Mouse (Mus musculus) forebrain, embryonic 16.5 days (tissue): ENCODE measurements at regions not wholly inside any gene's neighbourhood (a gene's known extent, or its start where the extent isn't known, plus 50 kb on each side); places are given as distances from the start of the nearest gene placed in this dataset.
A peak's percentile ranks its signal among the peaks of the same experiment; 100 is the strongest.

ENCODE experiments used
- ATAC-seq: fragments of 200-750 bp; cut with Nextera tagmentation; 2 replicates; pipeline ENCODE4 v1.8.0; 2017; ENCODE audit warnings: mild to moderate bottlenecking, moderate library complexity
- H3K27ac ChIP-seq: fragments of 300-500 bp; sonication (generic); 2 replicates; pipeline ENCODE4 v1.5.1; 2014; ENCODE audit warnings: low read length, control low read depth
- H3K27me3 ChIP-seq: fragments of 300-500 bp; sonication (generic); replicated peaks from 2 replicates; pipeline ENCODE4 v1.6.1; 2014; ENCODE audit warnings: low read length; ENCODE audit not compliant: control insufficient read depth, insufficient read depth
- H3K36me3 ChIP-seq: fragments of 300-500 bp; sonication (generic); 2 replicates; pipeline ENCODE4 v1.6.1; 2014; ENCODE audit not compliant: control insufficient read depth, insufficient read depth
- H3K4me1 ChIP-seq: fragments of 300-500 bp; sonication (generic); replicated peaks from 2 replicates; pipeline ENCODE4 v1.6.1; 2014; ENCODE audit warnings: low read length; ENCODE audit not compliant: control insufficient read depth, insufficient read depth
- H3K4me2 ChIP-seq: fragments of 300-500 bp; sonication (generic); 2 replicates; pipeline ENCODE4 v1.6.1; 2014; ENCODE audit warnings: mild to moderate bottlenecking, low read length, control low read depth
- H3K4me3 ChIP-seq: fragments of 300-500 bp; sonication (generic); replicated peaks from 2 replicates; pipeline ENCODE4 v1.5.1; 2014; ENCODE audit warnings: mild to moderate bottlenecking, low read length, control low read depth
- H3K9ac ChIP-seq: fragments of 300-500 bp; sonication (generic); replicated peaks from 2 replicates; pipeline ENCODE4 v1.6.1; 2014; ENCODE audit warnings: low read depth, low read length, control low read depth
- H3K9me3 ChIP-seq: fragments of 300-500 bp; sonication (generic); 2 replicates; pipeline ENCODE4 v1.6.1; 2016; ENCODE audit warnings: low read length; ENCODE audit not compliant: control insufficient read depth
- WGBS: fragments of 180-500 bp; shearing (Covaris S2); extraction: QIAGEN DNeasy Blood & Tissue Kit; methylation state at CpG from one replicate; pipeline ENCODE4 v1.1.7; 2014; 5-methylcytosine and 5-hydroxymethylcytosine counted together

- 91% methylated on average over 3 of the region's 3 CpGs for WGBS
- no peaks in the 10 kb centered on the region for H3K27me3 ChIP-seq
- no peak overlapping the region for H3K4me3 ChIP-seq
- H3K36me3 ChIP-seq = no peaks in the 10 kb centered on the region
- H3K9ac ChIP-seq = no peak overlapping the region
- ATAC-seq = no peak
- H3K4me1 ChIP-seq = no peaks in the 10 kb centered on the region
- no peaks in the 10 kb centered on the region for H3K9me3 ChIP-seq
- H3K4me2 ChIP-seq = no peak overlapping the region
- H3K27ac ChIP-seq = no peak overlapping the region
Measured at GRCm38 (mm10) chr3:60266666-60267415, 185.2 kb downstream of the Sucnr1 start.

DNA sequence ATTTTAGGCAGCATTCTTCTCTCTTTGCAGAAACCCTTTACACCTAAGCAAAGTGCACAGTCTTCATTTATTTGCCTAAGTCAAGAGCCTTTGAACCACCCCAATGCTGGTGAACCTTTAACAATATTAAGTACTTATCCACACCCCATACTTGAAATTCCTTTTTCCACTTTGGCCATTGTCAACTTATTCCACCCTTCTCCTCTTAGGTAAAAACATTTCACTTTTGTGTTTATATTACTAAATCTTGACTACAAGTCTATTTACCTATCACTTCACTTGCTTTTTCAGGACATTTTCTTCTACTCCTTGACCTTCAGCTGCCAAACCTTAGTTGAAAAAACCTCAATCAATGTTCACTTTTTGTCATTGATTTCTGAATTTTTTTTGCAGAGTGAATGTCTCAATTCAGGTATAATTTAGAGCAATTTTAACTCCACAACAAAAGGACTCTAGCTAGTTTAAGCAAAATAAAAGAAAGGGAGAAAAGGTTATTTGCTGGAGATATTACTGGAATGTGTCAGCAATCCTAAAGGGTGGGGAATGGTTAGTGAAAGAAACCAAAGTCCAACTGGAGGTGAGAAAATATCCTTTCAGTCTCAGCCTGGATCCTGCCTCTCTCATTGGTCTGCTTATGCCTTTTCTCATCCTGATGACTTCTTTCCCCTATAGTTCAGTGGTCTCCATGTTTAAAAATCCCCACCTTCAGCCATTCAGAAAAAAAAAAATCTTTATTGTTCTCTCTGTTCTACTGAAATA lies 185.9 kb downstream of the Sucnr1 start:
- Histone ChIP-seq H3K4me1 (no peaks in the 10 kb centered on the region), H3K27me3 (no peaks in the 10 kb centered on the region), H3K4me3 (no peak overlapping the region), H3K27ac (no peak overlapping the region), H3K9ac (no peak overlapping the region), H3K36me3 (no peaks in the 10 kb centered on the region), H3K9me3 (no peaks in the 10 kb centered on the region), H3K4me2 (no peak overlapping the region)
- no peak for ATAC-seq

GRCm38 (mm10) chr3:60270463-60270862 lies 188.8 kb downstream of the Sucnr1 start:
- H3K4me1 ChIP-seq = no peaks in the 10 kb centered on the region
- no peak overlapping the region for H3K4me3 ChIP-seq
- H3K27ac ChIP-seq = no peak overlapping the region
- H3K9me3 ChIP-seq = no peaks in the 10 kb centered on the region
- no peak overlapping the region for H3K9ac ChIP-seq
- WGBS = 84% methylated on average over 1 of the region's 1 CpGs
- H3K4me2 ChIP-seq = no peak overlapping the region
- no peak for ATAC-seq
- no peaks in the 10 kb centered on the region for H3K36me3 ChIP-seq
- no peaks in the 10 kb centered on the region for H3K27me3 ChIP-seq

- Histone ChIP-seq H3K9ac (no peak overlapping the region), H3K4me3 (no peak overlapping the region), H3K27ac (no peak overlapping the region), H3K4me1 (no peaks in the 10 kb centered on the region), H3K4me2 (no peak overlapping the region), H3K27me3 (no peaks in the 10 kb centered on the region), H3K36me3 (no peaks in the 10 kb centered on the region), H3K9me3 (no peaks in the 10 kb centered on the region)
- 42% methylated on average over 1 of the region's 1 CpGs for WGBS
- peak; percentile 81 for ATAC-seq
Measured at GRCm38 (mm10) chr3:60273744-60274143, 192.1 kb downstream of the Sucnr1 start.

DNA sequence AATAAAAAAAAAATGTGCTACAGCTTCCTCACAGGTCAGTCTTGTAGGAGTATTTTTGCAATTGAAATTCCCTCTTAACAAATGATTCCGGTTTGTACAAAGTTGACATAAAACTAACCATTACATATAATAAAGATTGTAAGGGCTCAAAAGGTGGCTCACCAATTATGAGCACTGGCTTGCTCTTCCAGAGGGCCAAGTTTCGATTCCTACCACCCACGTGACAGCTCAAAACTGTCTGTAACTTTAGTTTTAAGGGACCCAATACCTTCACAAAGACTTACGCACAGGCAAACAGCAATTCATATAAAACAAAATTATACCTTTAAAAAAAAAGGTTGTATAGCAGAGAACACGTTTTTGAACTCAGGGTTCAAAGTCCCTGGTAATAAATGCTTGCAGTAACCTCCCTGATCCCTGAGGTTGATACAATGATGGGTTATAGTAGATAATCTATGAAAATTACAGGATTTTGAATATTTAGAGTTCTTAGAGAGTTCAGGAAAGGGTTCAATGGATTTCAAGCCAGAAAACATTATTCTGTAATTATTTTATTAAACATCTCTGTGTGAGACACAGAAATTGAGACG lies 193.7 kb downstream of the Sucnr1 start:
- no peaks in the 10 kb centered on the region for H3K4me1 ChIP-seq
- H3K27me3 ChIP-seq = no peaks in the 10 kb centered on the region
- no peak overlapping the region for H3K27ac ChIP-seq
- H3K9ac ChIP-seq = no peak overlapping the region
- H3K9me3 ChIP-seq = no peaks in the 10 kb centered on the region
- ATAC-seq = no peak
- H3K4me2 ChIP-seq = no peak overlapping the region
- no peaks in the 10 kb centered on the region for H3K36me3 ChIP-seq
- WGBS = 89% methylated on average over 6 of the region's 6 CpGs
- H3K4me3 ChIP-seq = no peak overlapping the region

DNA sequence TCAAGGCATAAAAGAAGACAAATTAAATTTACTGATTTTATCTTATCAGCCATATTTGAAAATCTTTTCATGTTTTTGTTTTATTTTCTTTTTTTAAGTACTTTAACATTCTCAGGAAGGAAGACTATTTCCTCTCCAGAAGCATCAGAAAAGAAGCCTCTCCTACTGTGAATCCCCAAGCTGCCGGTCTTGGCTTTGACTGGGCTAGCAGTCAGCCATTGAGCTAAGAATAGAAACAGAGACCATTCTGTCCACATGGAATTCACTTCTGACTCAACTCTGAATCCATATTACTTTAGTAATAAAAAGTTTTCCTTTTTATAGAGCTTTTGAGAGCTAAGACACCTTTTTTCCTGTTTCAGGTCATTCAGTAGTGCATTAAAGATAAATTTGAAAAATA lies 194.8 kb upstream of the Mbnl1 start:
- no peak for ATAC-seq

DNA sequence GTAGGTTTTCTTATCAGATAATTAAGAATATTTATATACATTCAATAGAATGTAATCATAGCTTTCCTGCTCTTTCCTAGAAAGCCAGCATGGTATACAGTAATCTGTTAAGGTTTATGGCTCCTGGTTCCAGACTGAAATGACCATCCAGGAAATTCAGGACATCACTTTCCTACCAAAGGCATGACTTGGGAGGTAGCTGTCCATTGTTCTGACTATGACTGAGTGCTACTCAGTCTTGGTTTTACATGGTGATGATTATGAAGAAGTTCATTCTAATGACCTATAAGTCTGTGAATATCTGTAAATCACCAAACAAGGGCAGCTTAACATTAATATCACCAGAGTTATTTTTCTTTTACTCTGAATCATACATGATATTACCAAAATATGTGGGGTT lies 191.4 kb upstream of the Mbnl1 start:
- no peak overlapping the region for H3K4me2 ChIP-seq
- H3K36me3 ChIP-seq = no peaks in the 10 kb centered on the region
- no peak overlapping the region for H3K4me3 ChIP-seq
- H3K9ac ChIP-seq = no peak overlapping the region
- H3K27ac ChIP-seq = no peak overlapping the region
- H3K9me3 ChIP-seq = no peaks in the 10 kb centered on the region
- no peaks in the 10 kb centered on the region for H3K27me3 ChIP-seq
- ATAC-seq = no peak
- no peaks in the 10 kb centered on the region for H3K4me1 ChIP-seq

More for the DNA sequence above, 194.8 kb upstream of the Mbnl1 start:
- Histone ChIP-seq H3K4me1 (no peaks in the 10 kb centered on the region), H3K4me3 (no peak overlapping the region), H3K9ac (no peak overlapping the region), H3K36me3 (no peaks in the 10 kb centered on the region), H3K27me3 (no peaks in the 10 kb centered on the region), H3K4me2 (no peak overlapping the region), H3K27ac (no peak overlapping the region), H3K9me3 (no peaks in the 10 kb centered on the region)
- 90% methylated on average over 1 of the region's 1 CpGs for WGBS

DNA sequence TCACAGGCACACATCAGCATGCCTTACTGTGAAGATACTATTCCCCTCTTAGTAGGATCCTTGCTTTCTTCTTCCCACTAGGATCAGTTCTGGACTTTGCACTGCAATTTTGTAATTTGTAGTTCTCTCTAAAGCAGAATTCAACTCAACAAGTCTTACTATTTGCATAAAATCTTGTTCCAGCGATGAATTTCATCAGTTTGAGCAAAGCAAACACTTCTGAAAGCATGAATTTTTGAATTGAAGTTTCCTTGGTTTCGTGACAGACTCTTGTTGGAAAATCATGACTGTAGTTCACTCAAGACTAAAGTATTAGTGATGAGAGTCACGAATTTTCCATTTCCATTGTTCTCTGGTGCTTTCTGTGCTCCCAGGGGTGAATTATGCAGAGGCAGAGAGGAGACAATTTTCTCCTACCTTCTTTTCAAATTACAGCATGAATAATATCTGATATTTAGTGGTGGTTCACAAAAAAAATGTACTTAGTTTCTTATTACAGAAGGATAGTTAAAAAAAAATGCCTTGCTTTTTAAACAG lies 190.6 kb upstream of the Mbnl1 start:
- Histone ChIP-seq H3K27ac (no peak overlapping the region), H3K9me3 (no peaks in the 10 kb centered on the region), H3K4me2 (no peak overlapping the region), H3K36me3 (no peaks in the 10 kb centered on the region), H3K4me3 (no peak overlapping the region), H3K4me1 (no peaks in the 10 kb centered on the region), H3K9ac (no peak overlapping the region), H3K27me3 (no peaks in the 10 kb centered on the region)
- ATAC-seq = peak; percentile 38; the same call in 1 of the 2 replicates
- WGBS = 62% methylated on average over 3 of the region's 3 CpGs

GRCm38 (mm10) chr3:60292142-60292541 lies 180.5 kb upstream of the Mbnl1 start:
- Histone ChIP-seq H3K4me3 (no peak overlapping the region), H3K27me3 (no peaks in the 10 kb centered on the region), H3K36me3 (no peaks in the 10 kb centered on the region), H3K27ac (no peak overlapping the region), H3K9me3 (no peaks in the 10 kb centered on the region), H3K4me1 (no peaks in the 10 kb centered on the region), H3K9ac (no peak overlapping the region), H3K4me2 (no peak overlapping the region)
- ATAC-seq = peak; percentile 87
- 81% methylated on average over 2 of the region's 2 CpGs for WGBS
